Mouse (Mus musculus): ENCODE measurements around the gene Best1.
"Not testable (repeated sequence)": the region's sequence is repeated elsewhere in the genome, so short reads cannot be mapped to it uniquely, and the experiment has no call there.

Best1 gene

DNA sequence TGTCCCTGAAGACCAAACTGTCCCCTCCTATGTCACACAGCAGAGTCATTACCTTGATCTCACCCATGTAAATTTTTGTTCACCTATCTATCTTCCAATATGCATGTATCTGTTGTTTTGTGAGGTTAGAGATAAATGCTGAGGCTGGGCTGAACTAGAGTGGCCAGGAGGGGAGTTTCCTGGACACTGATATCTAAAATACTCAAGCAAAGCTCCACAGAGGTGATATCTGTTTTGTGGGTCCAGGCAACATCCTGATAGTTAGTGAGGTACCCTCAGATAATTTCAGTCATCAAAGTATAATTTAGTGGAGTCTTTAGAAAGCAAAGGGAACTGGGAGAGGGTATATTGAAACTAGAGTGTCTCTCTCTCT, 11.6 kb downstream of the Best1 start:
- no peak for DNase-seq (ENCODE audit: low read depth)

- no peak for DNase-seq (ENCODE audit: low read depth)
Measured at GRCm38 (mm10) chr19:9989171-9989883, 12.1 kb downstream of the Best1 start.

DNA sequence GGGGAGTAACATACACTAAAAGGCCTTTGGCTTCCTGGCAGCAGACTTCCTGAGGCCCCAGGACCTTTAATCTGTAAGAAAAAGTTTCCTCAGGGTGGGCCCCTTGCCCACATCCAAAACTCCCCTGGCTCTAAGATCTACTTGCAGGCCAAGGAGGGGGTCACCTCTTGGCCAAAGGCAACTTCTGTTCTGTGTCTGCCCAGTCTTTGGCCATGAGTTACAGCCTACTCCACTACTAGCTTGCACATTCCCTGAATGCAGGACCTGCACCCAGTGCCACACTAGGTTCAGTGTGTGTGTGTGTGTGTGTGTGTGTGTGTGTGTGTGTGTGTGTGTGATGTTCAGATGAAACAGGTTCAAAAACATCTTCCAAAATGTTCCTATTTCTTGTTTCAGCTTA, 13.8 kb downstream of the Best1 start:
- DNase-seq (ENCODE audit: low read depth) = no peak

DNA sequence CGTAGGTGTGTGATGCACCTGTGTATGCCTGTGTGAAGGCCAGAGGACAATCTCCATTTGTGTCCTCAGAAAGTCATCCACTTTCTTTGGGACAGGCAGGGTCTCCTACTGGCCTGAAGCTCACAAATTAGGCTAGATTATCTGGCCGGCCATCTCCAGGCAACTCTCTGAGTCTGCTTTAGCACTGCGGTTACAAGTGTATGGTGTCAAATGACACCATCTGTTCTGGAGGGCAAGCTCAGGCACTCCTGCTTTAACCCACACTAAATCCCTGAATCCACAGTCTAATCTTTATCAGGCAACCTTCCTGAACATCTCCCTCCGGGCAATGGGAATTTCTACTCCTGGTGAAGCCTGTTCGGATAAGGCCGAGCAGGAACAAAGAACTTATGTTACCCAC, 14.2 kb downstream of the Best1 start:
- no peak for DNase-seq (ENCODE audit: low read depth)

DNA sequence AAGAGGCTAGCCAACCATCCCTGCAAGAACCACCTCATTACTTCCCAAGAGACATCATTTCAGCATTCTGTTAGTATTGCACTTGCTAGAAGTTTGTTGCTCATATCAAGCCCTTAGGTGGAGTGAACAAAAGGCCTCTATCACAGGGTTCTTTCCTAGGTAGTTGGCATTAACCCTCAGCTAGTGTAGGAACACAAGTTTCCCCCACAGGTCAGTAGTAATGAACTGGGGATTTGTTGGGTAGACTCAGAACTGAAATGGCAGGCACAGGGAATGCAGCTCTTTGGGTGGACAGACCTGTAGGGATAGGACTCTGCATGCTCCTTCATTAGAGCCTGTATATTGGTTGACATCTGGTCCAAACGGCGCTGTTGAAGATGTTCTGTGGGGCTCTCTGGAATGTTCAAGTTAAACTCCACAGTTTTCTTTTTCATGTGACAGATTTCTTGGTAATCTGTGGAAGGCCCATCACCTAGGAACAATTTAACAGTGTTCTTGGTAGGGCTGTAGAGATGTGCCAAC, 15.5 kb downstream of the Best1 start:
- no peak for DNase-seq (ENCODE audit: low read depth)

DNA sequence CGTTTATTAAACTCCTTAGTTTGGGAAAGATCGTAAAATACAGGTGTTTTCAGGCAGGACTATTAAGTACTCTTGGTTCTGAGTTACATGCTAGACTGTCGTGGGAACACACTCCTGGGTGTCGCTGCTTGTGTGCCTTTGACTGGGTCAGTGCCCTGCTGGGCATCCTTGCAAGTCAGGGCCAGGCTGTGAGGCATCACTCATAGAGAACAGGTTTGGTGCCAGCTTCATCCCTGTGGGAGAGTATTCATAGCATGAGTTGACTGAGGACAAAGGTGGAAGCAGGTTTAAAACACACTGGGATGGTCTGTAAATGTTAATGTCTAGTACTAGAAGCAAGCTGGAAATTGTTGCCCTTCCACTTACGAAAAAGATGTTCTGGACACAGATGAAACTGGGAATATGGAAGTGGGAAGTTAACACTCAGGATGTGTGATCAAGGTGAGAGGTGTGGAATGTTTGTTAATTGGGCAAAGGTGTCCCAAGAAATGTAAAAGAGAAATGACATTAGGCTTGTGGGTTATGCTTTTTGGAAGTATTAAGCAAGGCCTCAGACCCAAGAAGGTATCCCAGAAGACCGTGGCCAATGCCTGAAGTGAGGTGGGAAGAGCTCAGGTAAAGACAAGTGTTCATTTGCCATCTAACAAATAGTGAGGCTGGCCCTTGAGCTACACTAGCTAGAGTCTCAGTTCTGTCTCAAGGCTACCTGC, 16.1 kb downstream of the Best1 start:
- DNase-seq (ENCODE audit: low read depth) = no peak

DNA sequence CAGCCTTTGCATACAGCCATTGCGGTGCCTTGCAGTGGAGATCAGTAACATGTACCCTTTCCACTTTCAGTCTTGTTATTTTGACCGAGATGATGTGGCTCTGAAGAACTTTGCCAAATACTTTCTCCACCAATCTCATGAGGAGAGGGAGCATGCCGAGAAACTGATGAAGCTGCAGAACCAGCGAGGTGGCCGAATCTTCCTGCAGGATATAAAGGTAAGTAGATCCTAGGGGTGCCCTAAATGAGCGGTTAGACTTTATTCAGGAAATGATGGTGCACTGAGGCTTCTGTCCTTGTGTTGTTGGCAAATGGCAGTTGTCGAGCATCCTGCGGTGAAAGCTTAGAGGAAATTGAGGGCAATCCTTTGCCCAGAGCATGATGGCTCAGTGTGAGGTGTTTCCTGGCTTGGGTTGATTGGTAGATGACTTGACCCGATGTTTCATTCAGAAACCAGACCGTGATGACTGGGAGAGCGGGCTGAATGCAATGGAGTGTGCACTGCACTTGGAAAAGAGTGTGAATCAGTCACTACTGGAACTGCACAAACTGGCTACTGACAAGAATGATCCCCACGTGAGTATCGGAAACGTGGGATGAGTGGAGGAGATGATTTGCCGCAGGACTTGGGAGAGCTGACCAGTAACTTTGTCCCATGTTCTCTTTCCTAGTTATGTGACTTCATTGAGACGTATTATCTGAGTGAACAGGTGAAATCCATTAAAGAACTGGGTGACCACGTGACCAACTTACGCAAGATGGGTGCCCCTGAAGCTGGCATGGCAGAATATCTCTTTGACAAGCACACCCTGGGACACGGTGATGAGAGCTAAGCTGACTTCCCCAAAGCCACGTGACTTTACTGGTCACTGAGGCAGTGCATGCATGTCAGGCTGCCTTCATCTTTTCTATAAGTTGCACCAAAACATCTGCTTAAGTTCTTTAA, 17.1 kb downstream of the Best1 start:
- no peak for DNase-seq (ENCODE audit: low read depth)

GRCm38 (mm10) chr19:9982852-9983542, 18.4 kb downstream of the Best1 start:
- no peak for DNase-seq (ENCODE audit: low read depth)

DNA sequence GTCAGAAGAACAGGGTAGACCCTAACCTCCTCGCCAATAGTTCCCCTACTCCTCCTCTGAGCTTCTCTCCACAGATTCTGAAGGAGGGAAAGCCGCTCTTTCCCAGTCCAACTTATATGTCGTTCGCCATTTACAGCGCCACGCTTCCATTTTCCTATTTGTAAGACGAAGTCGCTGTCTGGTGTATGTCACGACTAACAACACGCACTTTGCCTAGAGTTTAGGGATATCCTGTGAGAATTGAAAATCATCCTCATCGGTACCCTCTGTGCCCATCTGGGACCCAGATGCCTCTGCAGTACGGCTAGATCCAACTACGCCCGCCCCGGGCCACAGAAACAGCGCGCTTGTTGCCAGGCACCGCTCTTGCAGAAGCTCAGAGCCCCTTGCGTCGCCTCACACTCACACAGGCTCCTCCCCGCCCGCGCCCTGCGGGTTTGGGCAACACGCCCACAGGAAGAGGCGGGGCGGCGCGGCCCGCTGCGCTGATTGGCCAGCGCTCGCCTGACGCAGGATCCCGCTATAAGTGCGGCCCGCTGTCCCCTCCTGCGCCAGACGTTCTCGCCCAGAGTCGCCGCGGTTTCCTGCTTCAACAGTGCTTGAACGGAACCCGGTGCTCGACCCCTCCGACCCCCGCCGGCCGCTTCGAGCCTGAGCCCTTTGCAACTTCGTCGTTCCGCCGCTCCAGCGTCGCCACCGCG, 19.1 kb downstream of the Best1 start:
- peak; percentile 95 for DNase-seq (ENCODE audit: low read depth)

- no peak for DNase-seq (ENCODE audit: low read depth)
Measured at GRCm38 (mm10) chr19:9981621-9982020, 19.8 kb downstream of the Best1 start.

DNA sequence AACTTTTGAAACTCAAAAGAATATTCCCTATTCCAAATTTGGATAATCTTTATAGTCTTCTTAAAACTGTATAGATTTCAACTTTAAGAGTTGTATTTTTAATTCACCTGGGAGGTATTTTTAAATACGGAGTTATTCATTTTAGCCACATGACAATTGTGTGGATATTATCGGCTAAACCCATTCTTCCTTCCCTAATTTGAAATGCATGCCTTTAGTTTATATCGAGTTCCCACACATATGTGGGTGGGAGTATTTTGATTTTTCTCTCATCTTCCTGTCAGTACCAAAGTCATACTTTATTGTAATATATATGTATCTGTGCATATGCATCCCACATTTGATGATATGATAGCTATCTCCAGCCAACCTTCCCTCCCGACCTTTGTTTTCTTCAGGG, 21.2 kb downstream of the Best1 start, which contains the start of gene Fth1:
TSS of gene Fth1 (plus strand) at position 341 of the 400 bp plus-strand sequence.
- DNase-seq (ENCODE audit: low read depth) = no peak

- no peak for DNase-seq (ENCODE audit: low read depth)
Measured at GRCm38 (mm10) chr19:9979156-9979555, 22.3 kb downstream of the Best1 start.

- peak; percentile 56 for DNase-seq (ENCODE audit: low read depth)
Measured at GRCm38 (mm10) chr19:9978431-9978951, 22.9 kb downstream of the Best1 start.

GRCm38 (mm10) chr19:9977085-9977484, 24.3 kb downstream of the Best1 start:
- no peak for DNase-seq (ENCODE audit: low read depth)

GRCm38 (mm10) chr19:9974853-9975252, 26.6 kb downstream of the Best1 start:
- DNase-seq (ENCODE audit: low read depth) = not testable (repeated sequence)

GRCm38 (mm10) chr19:9968081-9968787, 33.2 kb downstream of the Best1 start:
- no peak for DNase-seq (ENCODE audit: low read depth)

DNA sequence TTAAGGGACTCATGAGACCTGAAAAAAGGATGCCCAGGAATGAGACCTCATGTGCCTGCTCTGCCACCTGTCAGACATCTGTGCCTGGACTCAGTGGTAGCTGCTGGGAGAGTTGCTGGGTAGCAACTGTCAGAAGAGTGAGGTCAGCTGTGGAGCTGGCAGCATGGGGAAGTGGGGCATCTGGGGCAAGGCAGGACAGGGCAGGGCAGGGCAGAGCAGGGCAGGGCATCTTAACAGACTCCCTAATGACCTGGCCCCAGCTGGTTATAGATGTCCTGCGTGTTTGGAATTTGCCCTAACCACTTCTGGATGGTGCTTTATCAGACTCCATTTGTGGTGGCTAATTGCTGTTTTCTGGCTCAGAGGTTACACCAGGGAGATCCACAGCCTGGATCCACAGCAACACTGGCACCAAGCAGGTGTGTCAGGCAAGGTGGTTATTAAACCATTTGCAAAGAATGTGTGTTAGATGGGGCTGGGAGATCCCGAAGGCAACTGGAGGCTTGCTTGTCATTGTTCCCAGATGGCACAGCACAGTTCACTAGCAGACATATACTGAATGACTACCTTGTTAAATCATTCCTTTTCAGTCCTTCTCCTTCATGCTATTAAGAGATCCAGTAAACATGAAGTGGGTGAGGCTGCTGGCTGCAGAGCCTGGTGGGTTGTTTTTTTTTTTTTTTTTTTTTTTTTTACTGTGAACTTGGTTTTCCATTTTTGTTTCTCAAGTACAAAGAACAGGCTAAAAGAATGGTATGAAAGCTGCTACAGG, 35.2 kb downstream of the Best1 start:
- no peak for DNase-seq (ENCODE audit: low read depth)

DNA sequence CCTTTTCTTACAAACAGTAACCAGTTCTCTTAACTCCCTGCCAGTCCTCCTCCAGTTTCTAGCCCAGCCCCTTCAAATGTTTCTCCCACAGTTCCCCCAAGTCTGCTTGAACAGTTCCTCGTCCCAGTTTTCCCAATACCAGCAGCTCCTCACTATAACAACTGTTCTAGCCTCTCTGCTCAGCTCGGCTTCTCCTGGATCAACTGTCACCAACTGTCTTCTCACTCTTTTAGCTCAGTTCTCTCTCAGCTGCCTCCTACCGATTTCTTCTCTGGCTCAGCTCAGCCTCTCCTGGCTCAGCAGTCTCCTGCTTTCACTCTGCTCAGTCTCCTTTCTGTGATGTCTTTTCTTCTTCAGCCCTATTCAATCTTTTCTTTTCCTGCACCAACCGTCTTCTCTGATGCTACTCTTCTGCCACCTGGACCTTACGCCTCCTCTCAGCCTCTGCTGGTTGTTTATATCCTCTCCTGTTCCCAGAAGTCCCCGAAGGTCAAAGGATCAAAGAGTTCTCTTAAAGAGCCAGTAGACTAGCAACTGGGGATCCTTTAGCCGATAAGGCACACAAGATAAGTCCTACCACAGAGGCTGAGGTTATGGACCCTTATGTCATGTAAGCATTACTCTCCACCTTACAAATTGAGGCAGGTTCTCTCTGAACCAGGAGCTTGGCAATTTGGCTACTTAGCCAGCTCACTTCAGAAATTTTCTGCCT, 37.1 kb downstream of the Best1 start:
- DNase-seq (ENCODE audit: low read depth) = no peak

- DNase-seq (ENCODE audit: low read depth) = no peak
Measured at GRCm38 (mm10) chr19:9960769-9961168, 40.7 kb downstream of the Best1 start.

Data from c-Kit-positive CD71-negative TER-119-negative erythroid progenitor cells, embryonic 14.5 days (primary cell).